Mouse (Mus musculus) limb, embryonic 14.5 days (tissue): ENCODE measurements around the gene B3gnt3. TPM values are rescaled to one million over a fixed set of nuclear protein-coding genes. Genes with fewer than 3 reads are reported as not detected.

ENCODE experiments used
- ATAC-seq: fragments of 200-750 bp; cut with Nextera tagmentation; 2 replicates; pipeline ENCODE4 v1.8.0; 2017; ENCODE audit warnings: low read depth, moderate number of reproducible peaks, moderate TSS enrichment; ENCODE audit not compliant: low FRiP score
- DNase-seq: peaks from one replicate; pipeline ENCODE4 v3.0.0-alpha.2; 2015; ENCODE audit warnings: low spot score
- H3K27ac ChIP-seq: fragments of 300-500 bp; sonication (generic); replicated peaks from 2 replicates; pipeline ENCODE4 v1.5.1; 2014; ENCODE audit warnings: low read depth, mild to moderate bottlenecking, low read length, moderate library complexity, mixed read lengths
- H3K27me3 ChIP-seq: fragments of 300-500 bp; sonication (generic); 2 replicates; pipeline ENCODE4 v1.6.1; 2014; ENCODE audit warnings: low read length, mixed read lengths; ENCODE audit not compliant: control insufficient read depth, insufficient read depth
- H3K36me3 ChIP-seq: fragments of 300-500 bp; sonication (generic); 2 replicates; pipeline ENCODE4 v1.6.1; 2014; ENCODE audit warnings: mild to moderate bottlenecking, low read length, moderate library complexity, mixed read lengths; ENCODE audit not compliant: control insufficient read depth, insufficient read depth
- H3K4me1 ChIP-seq: fragments of 300-500 bp; sonication (generic); 2 replicates; pipeline ENCODE4 v1.6.1; 2014; ENCODE audit warnings: antibody characterized with exemption, low read length, mixed read lengths; ENCODE audit not compliant: control insufficient read depth, insufficient read depth
- H3K4me2 ChIP-seq: fragments of 300-500 bp; sonication (generic); replicated peaks from 2 replicates; pipeline ENCODE4 v1.6.1; 2014; ENCODE audit warnings: low read depth, mild to moderate bottlenecking, low read length, moderate library complexity; ENCODE audit not compliant: severe bottlenecking
- H3K4me3 ChIP-seq: fragments of 300-500 bp; sonication (generic); replicated peaks from 2 replicates; pipeline ENCODE4 v1.5.1; 2014; ENCODE audit warnings: low read length
- H3K9ac ChIP-seq: fragments of 300-500 bp; sonication (generic); 2 replicates; pipeline ENCODE4 v1.6.1; 2014; ENCODE audit warnings: mild to moderate bottlenecking, low read depth, low read length, moderate library complexity; ENCODE audit not compliant: severe bottlenecking
- H3K9me3 ChIP-seq: fragments of 300-500 bp; sonication (generic); 2 replicates; pipeline ENCODE4 v1.6.1; 2016; ENCODE audit warnings: low read length; ENCODE audit not compliant: control insufficient read depth
- POLR2A ChIP-seq: fragments of 200-500 bp; IDR thresholded peaks from 2 replicates; pipeline ENCODE4 v1.8.0; 2012; ENCODE audit warnings: inconsistent platforms, mild to moderate bottlenecking, moderate library complexity, borderline replicate concordance; ENCODE audit not compliant: insufficient read depth, insufficient read length; ENCODE audit errors: extremely low read depth
- WGBS: fragments of 180-500 bp; shearing (Covaris S2); extraction: QIAGEN DNeasy Blood & Tissue Kit; methylation state at CpG from one replicate; pipeline ENCODE4 v1.1.7; 2014; 5-methylcytosine and 5-hydroxymethylcytosine counted together
- polyA plus RNA-seq, 2 experiments: library from polyadenylated mRNA; depleted of rRNA in 1 of 2; stranded (reverse) in 1 of 2; unstranded in 1 of 2; fragments of >200 nt; fragmentation: Nextera tagmentation in 1 of 2; extraction: Ambion mirVana in 1 of 2; gene quantifications; 2 replicates each; pipeline versions ENCODE4 v1.2.1 to v1.2.3; 2012 to 2014

B3gnt3 gene
- polyA plus RNA-seq, 2 experiments = 0.67 to 1.1 TPM

DNA sequence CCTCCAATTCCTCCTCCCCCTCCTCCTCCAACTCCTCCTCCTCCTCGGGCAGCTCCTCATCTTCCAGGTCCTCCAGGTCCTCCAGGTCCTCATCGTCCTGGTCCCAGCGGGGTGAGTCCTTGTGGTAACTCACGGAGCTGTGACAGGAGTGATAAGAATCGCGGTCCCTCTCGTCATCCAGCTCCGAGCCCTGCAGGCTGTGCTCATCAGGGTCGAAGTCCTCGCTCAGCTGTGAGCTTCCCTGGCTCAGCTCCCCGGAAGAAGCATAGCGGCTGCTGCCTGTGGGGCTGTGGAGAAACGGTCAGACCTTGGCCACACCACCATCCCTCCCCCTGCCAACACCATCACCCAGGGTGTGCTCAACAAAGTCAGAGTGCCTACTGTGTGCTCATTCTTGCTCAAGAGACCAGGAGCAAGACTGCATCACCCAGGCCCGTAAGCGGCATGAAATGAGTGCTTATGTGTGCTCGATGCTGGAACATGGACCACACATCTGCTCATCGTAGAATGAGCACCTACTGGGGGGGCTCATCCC is 43.0 kb downstream of the B3gnt3 start:
- Histone ChIP-seq H3K4me2 (no peak overlapping the region), H3K4me1 (no peaks in the 10 kb centered on the region), H3K36me3 (no peaks in the 10 kb centered on the region), H3K4me3 (no peak overlapping the region), H3K27ac (no peak overlapping the region), H3K9me3 (no peaks in the 10 kb centered on the region), H3K9ac (no peak overlapping the region), H3K27me3 (peaks cover 51% of the 10 kb centered on the region)
- 31% methylated on average over 17 of the region's 17 CpGs for WGBS
- no peak for ATAC-seq
- DNase-seq = no peak
- TF ChIP-seq POLR2A = no peak

DNA sequence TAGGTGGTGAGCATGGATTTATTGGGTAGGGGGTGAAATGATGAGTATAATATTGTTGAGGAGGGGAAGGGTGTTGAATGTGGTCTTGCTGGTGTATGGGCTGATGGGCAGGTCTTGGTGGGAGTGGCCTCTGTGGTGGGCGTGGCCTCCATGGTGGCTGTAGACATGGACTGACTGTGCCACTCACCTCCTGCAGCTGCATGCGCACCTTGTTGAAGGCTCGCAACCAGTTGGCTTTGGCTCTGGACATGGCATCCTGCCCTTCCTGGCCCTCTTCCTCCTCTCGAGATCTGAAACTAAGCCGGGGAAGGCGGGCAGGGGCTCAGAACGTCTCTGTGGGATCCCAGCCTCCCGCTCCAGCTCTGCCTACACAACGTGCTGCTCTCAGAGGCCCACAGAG is 43.8 kb downstream of the B3gnt3 start:
- 41% methylated on average over 4 of the region's 9 CpGs for WGBS
- no peaks in the 10 kb centered on the region for H3K36me3 ChIP-seq
- H3K4me3 ChIP-seq = no peak overlapping the region
- no peaks in the 10 kb centered on the region for H3K9me3 ChIP-seq
- H3K9ac ChIP-seq = no peak overlapping the region
- DNase-seq (no peak), ATAC-seq (no peak)
- no peak for TF ChIP-seq POLR2A
- no peak overlapping the region for H3K27ac ChIP-seq
- peaks cover 51% of the 10 kb centered on the region for H3K27me3 ChIP-seq
- H3K4me2 ChIP-seq = no peak overlapping the region
- H3K4me1 ChIP-seq = no peaks in the 10 kb centered on the region

DNA sequence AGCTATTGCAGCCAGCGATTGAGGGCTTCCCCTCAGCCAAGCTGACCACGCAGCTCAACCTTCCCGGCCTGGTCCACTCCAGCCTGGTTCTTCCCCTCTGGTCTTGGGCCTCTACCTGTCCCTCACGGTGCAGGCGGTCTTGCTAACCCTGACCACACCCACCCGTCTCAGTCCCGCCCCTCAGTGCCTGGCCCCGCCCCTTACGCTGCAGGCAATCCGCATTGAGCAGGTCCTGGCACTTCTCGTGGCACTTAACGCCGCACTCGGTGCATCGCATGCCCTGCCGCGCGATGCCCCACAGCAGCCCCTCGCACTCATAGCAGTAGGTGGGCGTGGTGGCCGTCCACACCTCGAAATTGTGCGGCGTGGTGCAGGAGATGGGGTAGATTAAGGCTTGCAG is 47.0 kb downstream of the B3gnt3 start:
- no peaks in the 10 kb centered on the region for H3K9me3 ChIP-seq
- peak overlapping the region; percentile 21 for H3K4me3 ChIP-seq
- H3K27ac ChIP-seq = no peak overlapping the region
- 2% methylated on average over 23 of the region's 24 CpGs for WGBS
- peak overlapping the region; percentile 39; the same call in 1 of the 2 replicates for H3K4me2 ChIP-seq
- H3K36me3 ChIP-seq = no peaks in the 10 kb centered on the region
- DNase-seq (no peak), ATAC-seq (0 out of 2 replicates have a peak, but pooled peaks have one; percentile 21)
- peaks cover 40% of the 10 kb centered on the region for H3K27me3 ChIP-seq
- no peak overlapping the region for H3K9ac ChIP-seq
- TF ChIP-seq POLR2A = no peak
- H3K4me1 ChIP-seq = no peaks in the 10 kb centered on the region

DNA sequence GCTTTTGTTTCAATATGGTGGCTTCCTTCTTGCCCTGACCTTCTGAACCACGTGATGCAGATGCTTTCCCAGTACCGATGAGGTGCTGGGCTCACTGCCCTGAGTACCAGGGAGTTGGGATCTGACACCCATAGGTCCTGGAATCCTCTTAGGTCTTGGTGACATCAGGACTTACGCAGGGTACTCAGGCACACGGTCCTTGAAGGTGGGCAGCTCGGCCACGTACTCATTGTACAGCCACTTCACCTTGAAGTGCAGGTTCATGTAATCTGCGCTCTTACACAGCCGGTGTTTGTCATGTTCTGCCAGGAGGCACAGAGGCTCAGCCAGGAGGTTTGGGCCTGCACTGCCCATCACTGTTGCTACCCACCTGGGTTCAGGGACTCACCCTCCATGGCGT is 56.1 kb downstream of the B3gnt3 start:
- Histone ChIP-seq H3K27me3 (no peaks in the 10 kb centered on the region), H3K9me3 (no peaks in the 10 kb centered on the region), H3K4me2 (no peak overlapping the region), H3K4me1 (no peaks in the 10 kb centered on the region), H3K36me3 (no peaks in the 10 kb centered on the region), H3K27ac (no peak overlapping the region), H3K9ac (no peak overlapping the region), H3K4me3 (no peak overlapping the region)
- 85% methylated on average over 9 of the region's 9 CpGs for WGBS
- no peak for DNase-seq
- no peak for ATAC-seq
- TF ChIP-seq POLR2A = no peak

Other genes with a start within 250 kb of the B3gnt3 start
- 72.6 and 88.1 TPM in 2 replicates for gene Abhd8, start 238.1 kb downstream of the B3gnt3 start, polyA plus RNA-seq (2012; rRNA removed)
- 48.6 and 57.1 TPM in 2 replicates for gene Abhd8, start 238.1 kb downstream of the B3gnt3 start, polyA plus RNA-seq (2014; fragmentation: Nextera tagmentation; extraction: Ambion mirVana)
- 62.3 and 70.6 TPM in 2 replicates for gene Mrpl34, start 236.8 kb downstream of the B3gnt3 start, polyA plus RNA-seq (2012; rRNA removed)
- gene Mrpl34, start 236.8 kb downstream of the B3gnt3 start, polyA plus RNA-seq (2014; fragmentation: Nextera tagmentation; extraction: Ambion mirVana) = 121 and 130 TPM in 2 replicates
- 101 and 127 TPM in 2 replicates for gene Dda1, start 232.6 kb downstream of the B3gnt3 start, polyA plus RNA-seq (2012; rRNA removed)
- 94.6 and 99.6 TPM in 2 replicates for gene Dda1, start 232.6 kb downstream of the B3gnt3 start, polyA plus RNA-seq (2014; fragmentation: Nextera tagmentation; extraction: Ambion mirVana)
- gene Ano8, start 215.8 kb downstream of the B3gnt3 start, polyA plus RNA-seq (2012; rRNA removed) = 37.2 and 43.3 TPM in 2 replicates
- 1.8 and 3.0 TPM in 2 replicates for gene Ano8, start 215.8 kb downstream of the B3gnt3 start, polyA plus RNA-seq (2014; fragmentation: Nextera tagmentation; extraction: Ambion mirVana)
- 41.6 and 59.5 TPM in 2 replicates for gene Gtpbp3, start 213.7 kb downstream of the B3gnt3 start, polyA plus RNA-seq (2012; rRNA removed)
- 5.9 and 6.8 TPM in 2 replicates for gene Gtpbp3, start 213.7 kb downstream of the B3gnt3 start, polyA plus RNA-seq (2014; fragmentation: Nextera tagmentation; extraction: Ambion mirVana)
- 59.8 and 77.7 TPM in 2 replicates for gene Plvap, start 190.0 kb downstream of the B3gnt3 start, polyA plus RNA-seq (2012; rRNA removed)
- gene Plvap, start 190.0 kb downstream of the B3gnt3 start, polyA plus RNA-seq (2014; fragmentation: Nextera tagmentation; extraction: Ambion mirVana) = 53.2 and 57.2 TPM in 2 replicates
- 1.3 and 1.6 TPM in 2 replicates for gene Ccdc194, start 176.1 kb downstream of the B3gnt3 start, polyA plus RNA-seq (2012; rRNA removed)
- 0.57 and 1.2 TPM in 2 replicates for gene Ccdc194, start 176.1 kb downstream of the B3gnt3 start, polyA plus RNA-seq (2014; fragmentation: Nextera tagmentation; extraction: Ambion mirVana)
- 47.2 and 50.6 TPM in 2 replicates for gene Bst2, start 164.3 kb downstream of the B3gnt3 start, polyA plus RNA-seq (2012; rRNA removed)
- gene Bst2, start 164.3 kb downstream of the B3gnt3 start, polyA plus RNA-seq (2014; fragmentation: Nextera tagmentation; extraction: Ambion mirVana) = 12.4 and 16.5 TPM in 2 replicates
- gene Mvb12a, start 158.9 kb downstream of the B3gnt3 start, polyA plus RNA-seq (2012; rRNA removed) = 107 and 169 TPM in 2 replicates
- 104 and 107 TPM in 2 replicates for gene Mvb12a, start 158.9 kb downstream of the B3gnt3 start, polyA plus RNA-seq (2014; fragmentation: Nextera tagmentation; extraction: Ambion mirVana)
- gene Tmem221, start 142.9 kb downstream of the B3gnt3 start, polyA plus RNA-seq (2012; rRNA removed) = 0.34 and 0.59 TPM in 2 replicates
- gene Tmem221, start 142.9 kb downstream of the B3gnt3 start, polyA plus RNA-seq (2014; fragmentation: Nextera tagmentation; extraction: Ambion mirVana) = 0.48 and 0.89 TPM in 2 replicates
- gene Nxnl1, start 135.2 kb downstream of the B3gnt3 start, polyA plus RNA-seq (2012; rRNA removed) = not detected in 2 replicates
- 0.25 TPM in 1 of 2 replicates, not detected in the other for gene Nxnl1, start 135.2 kb downstream of the B3gnt3 start, polyA plus RNA-seq (2014; fragmentation: Nextera tagmentation; extraction: Ambion mirVana)
- 87.8 and 133 TPM in 2 replicates for gene Slc27a1, start 132.9 kb downstream of the B3gnt3 start, polyA plus RNA-seq (2012; rRNA removed)
- 24.3 and 25.9 TPM in 2 replicates for gene Slc27a1, start 132.9 kb downstream of the B3gnt3 start, polyA plus RNA-seq (2014; fragmentation: Nextera tagmentation; extraction: Ambion mirVana)
- 141 and 216 TPM in 2 replicates for gene Pgls, start 109.6 kb downstream of the B3gnt3 start, polyA plus RNA-seq (2012; rRNA removed)
- 249 and 255 TPM in 2 replicates for gene Pgls, start 109.6 kb downstream of the B3gnt3 start, polyA plus RNA-seq (2014; fragmentation: Nextera tagmentation; extraction: Ambion mirVana)
- gene Fam129c, start 104.1 kb downstream of the B3gnt3 start, polyA plus RNA-seq (2012; rRNA removed) = 7.5 and 7.8 TPM in 2 replicates
- gene Fam129c, start 104.1 kb downstream of the B3gnt3 start, polyA plus RNA-seq (2014; fragmentation: Nextera tagmentation; extraction: Ambion mirVana) = 2.9 and 3.3 TPM in 2 replicates
- 240 and 285 TPM in 2 replicates for gene Colgalt1, start 90.8 kb downstream of the B3gnt3 start, polyA plus RNA-seq (2012; rRNA removed)
- gene Colgalt1, start 90.8 kb downstream of the B3gnt3 start, polyA plus RNA-seq (2014; fragmentation: Nextera tagmentation; extraction: Ambion mirVana) = 114 and 116 TPM in 2 replicates
- gene Unc13a, start 30.0 kb downstream of the B3gnt3 start, polyA plus RNA-seq (2012; rRNA removed) = 0.28 and 0.39 TPM in 2 replicates
- 0.91 and 0.97 TPM in 2 replicates for gene Unc13a, start 30.0 kb downstream of the B3gnt3 start, polyA plus RNA-seq (2014; fragmentation: Nextera tagmentation; extraction: Ambion mirVana)
- gene Jak3, start 25.5 kb downstream of the B3gnt3 start, polyA plus RNA-seq (2012; rRNA removed) = 8.0 and 11.1 TPM in 2 replicates
- 5.2 and 5.3 TPM in 2 replicates for gene Jak3, start 25.5 kb downstream of the B3gnt3 start, polyA plus RNA-seq (2014; fragmentation: Nextera tagmentation; extraction: Ambion mirVana)
- 1.8 and 2.5 TPM in 2 replicates for gene Insl3, start 12.6 kb downstream of the B3gnt3 start, polyA plus RNA-seq (2012; rRNA removed)
- gene Insl3, start 12.6 kb downstream of the B3gnt3 start, polyA plus RNA-seq (2014; fragmentation: Nextera tagmentation; extraction: Ambion mirVana) = 1.7 TPM in 1 of 2 replicates, not detected in the other
- gene Fcho1, start 23.9 kb upstream of the B3gnt3 start, polyA plus RNA-seq (2012; rRNA removed) = 10.4 and 11.0 TPM in 2 replicates
- 3.3 and 3.6 TPM in 2 replicates for gene Fcho1, start 23.9 kb upstream of the B3gnt3 start, polyA plus RNA-seq (2014; fragmentation: Nextera tagmentation; extraction: Ambion mirVana)
- 1.9 and 2.3 TPM in 2 replicates for gene Zfp709, start 180.2 kb upstream of the B3gnt3 start, polyA plus RNA-seq (2012; rRNA removed)
- gene Zfp709, start 180.2 kb upstream of the B3gnt3 start, polyA plus RNA-seq (2014; fragmentation: Nextera tagmentation; extraction: Ambion mirVana) = 7.9 and 9.0 TPM in 2 replicates
- gene Zfp882, start 206.8 kb upstream of the B3gnt3 start, polyA plus RNA-seq (2012; rRNA removed) = 3.4 and 5.5 TPM in 2 replicates
- 5.7 TPM in 2 replicates for gene Zfp882, start 206.8 kb upstream of the B3gnt3 start, polyA plus RNA-seq (2014; fragmentation: Nextera tagmentation; extraction: Ambion mirVana)
- gene Zfp617, start 206.8 kb upstream of the B3gnt3 start, polyA plus RNA-seq (2012; rRNA removed) = 11.2 and 14.9 TPM in 2 replicates
- gene Zfp617, start 206.8 kb upstream of the B3gnt3 start, polyA plus RNA-seq (2014; fragmentation: Nextera tagmentation; extraction: Ambion mirVana) = 19.7 and 21.2 TPM in 2 replicates
- gene Zfp961, start 249.2 kb upstream of the B3gnt3 start, polyA plus RNA-seq (2012; rRNA removed) = 15.2 and 18.9 TPM in 2 replicates
- gene Zfp961, start 249.2 kb upstream of the B3gnt3 start, polyA plus RNA-seq (2014; fragmentation: Nextera tagmentation; extraction: Ambion mirVana) = 15.5 and 19.3 TPM in 2 replicates